Mouse (Mus musculus) layer of hippocampus, postnatal 10 days (tissue): ENCODE results near the gene Ooep. TPM values are rescaled to one million over a fixed set of nuclear protein-coding genes. Genes with fewer than 3 reads are reported as not detected.
"Not testable (repeated sequence)": the region's sequence is repeated elsewhere in the genome, so short reads cannot be mapped to it uniquely, and the experiment has no call there.

Source experiments
- DNase-seq, 2 experiments: peaks; one replicate each; pipeline ENCODE4 v3.0.0; 2021; ENCODE audit warnings: low spot score in 2 of 2
- total RNA-seq, 2 experiments: library from RNA; stranded (reverse); gene quantifications; 2 replicates each; pipeline ENCODE4 v1.2.3; 2021

Ooep gene
- total RNA-seq, 2 experiments from 2014 or later, result 0.16 to 0.71 TPM

DNA sequence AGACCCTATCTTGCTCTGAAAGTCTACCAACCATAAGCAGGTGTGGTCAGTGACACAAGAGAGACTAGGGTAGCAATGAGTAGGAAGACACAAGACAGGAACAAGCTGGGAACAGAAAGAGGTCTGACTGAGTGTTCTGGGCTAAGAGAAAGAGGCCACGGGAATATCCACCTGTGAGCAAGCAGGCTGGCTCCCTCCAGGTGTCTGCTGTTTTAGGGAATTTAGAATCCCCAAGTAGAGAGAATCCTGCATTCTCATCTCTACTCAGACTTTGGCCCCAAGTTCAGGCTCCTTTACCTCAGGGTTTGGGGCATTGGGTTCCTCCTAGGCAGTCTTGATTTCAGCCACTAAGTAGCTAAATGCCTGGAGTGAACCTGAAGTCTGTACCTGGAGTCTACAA is 51.2 kb downstream of the Ooep start, which contains the start of gene Omt2b:
Omt2b (plus strand) TSS at position 301 of the 400 bp plus-strand sequence.
- DNase-seq, result not testable (repeated sequence)

Other genes with a start within 250 kb of the Ooep start
- gene Gsta4, start 196.0 kb downstream of the Ooep start, total RNA-seq, result 10 to 100 TPM; 33.9 to 39.5 TPM
- gene Gsta1, start 148.1 kb downstream of the Ooep start, total RNA-seq, result not detected
- not detected for gene Gm3776, start 121.6 kb downstream of the Ooep start, total RNA-seq
- not detected for gene Gm10639, start 88.8 kb downstream of the Ooep start, total RNA-seq
- gene Omt2a, start 63.9 kb downstream of the Ooep start, total RNA-seq, result not detected
- gene Omt2b, start 51.1 kb downstream of the Ooep start, total RNA-seq, result not detected
- not detected for gene Gsta2, start 22.9 kb downstream of the Ooep start, total RNA-seq
- gene Dppa5a, start 10.5 kb downstream of the Ooep start, total RNA-seq, result not detected
- gene Ddx43, start 17.1 kb upstream of the Ooep start, total RNA-seq, result under 1 TPM in 1 of 2 experiments, not detected in 1; 0.16 TPM
- under 1 TPM; 0.94 to 0.96 TPM for gene Cgas, start 64.5 kb upstream of the Ooep start, total RNA-seq
- gene Mto1, start 69.5 kb upstream of the Ooep start, total RNA-seq, result 10 to 100 TPM; 20.4 to 22.9 TPM
- 1 to 10 TPM; 1.4 to 1.5 TPM for gene Gm17324, start 70.1 kb upstream of the Ooep start, total RNA-seq
- 1,000 to 10,000 TPM; 4,076 to 4,543 TPM for gene Eef1a1, start 110.4 kb upstream of the Ooep start, total RNA-seq
- 10 to 100 TPM; 13.4 to 16.2 TPM for gene Slc17a5, start 209.3 kb upstream of the Ooep start, total RNA-seq
- gene Cd109, start 236.8 kb upstream of the Ooep start, total RNA-seq, result 1 to 10 TPM; 5.2 to 5.3 TPM